Mouse (Mus musculus): ENCODE data around the gene Eva1c. TPM values are rescaled to one million over a fixed set of nuclear protein-coding genes. Genes with fewer than 3 reads are reported as not detected.

Eva1c gene
- polyA plus RNA-seq, 1 experiment from 2014 or later = 3.6 TPM

DNA sequence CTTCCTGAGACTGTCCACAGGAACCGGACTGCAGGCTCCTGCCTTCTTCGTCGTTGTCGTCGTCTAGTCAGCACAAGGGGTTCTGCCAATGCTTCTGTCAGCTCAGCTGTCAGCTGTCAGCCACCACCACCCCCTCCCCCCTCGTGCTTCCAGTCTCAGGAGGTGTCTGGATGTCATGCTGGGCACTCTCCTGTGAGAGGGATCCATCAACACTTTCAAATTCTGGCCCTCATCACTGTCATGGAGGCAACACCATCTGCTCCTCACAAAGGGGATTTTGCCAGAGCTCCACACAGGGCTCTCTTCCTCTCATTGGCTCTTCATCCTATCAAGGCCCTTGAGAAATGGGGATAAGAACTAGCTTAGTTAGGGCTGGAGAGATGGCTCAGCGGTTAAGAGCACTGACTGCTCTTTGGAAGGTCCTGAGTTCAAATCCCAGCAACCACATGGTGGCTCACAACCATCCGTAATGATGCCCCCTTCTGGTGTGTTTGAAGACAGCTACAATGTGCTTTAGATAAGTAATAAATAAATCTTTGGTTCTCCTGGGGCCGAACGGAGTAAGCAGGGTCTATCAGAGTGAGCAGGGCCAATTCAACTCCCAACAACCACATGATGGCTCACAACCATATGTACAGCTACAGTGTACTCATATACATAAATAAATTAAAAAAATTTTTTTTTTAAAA, 95.1 kb downstream of the Eva1c start:
- 24% methylated on average over 10 of the region's 10 CpGs for WGBS
- no peaks in the 10 kb centered on the region; the same call in 1 of the 2 replicates for H3K9me3 ChIP-seq
- H3K27ac ChIP-seq (replicated peaks) = peak overlapping the region; percentile 44; the same call in 1 of the 2 replicates
- H3K36me3 ChIP-seq = peaks cover 8% of the 10 kb centered on the region
- peak overlapping the region; percentile 14; the same call in 1 of the 2 replicates for H3K4me2 ChIP-seq
- peaks cover 23% of the 10 kb centered on the region; the same call in 1 of the 2 replicates for H3K27me3 ChIP-seq (replicated peaks)
- peak; percentile 75; the same call in 1 of the 2 replicates for ATAC-seq (ENCODE audit: extremely low read depth, insufficient number of reproducible peaks, low FRiP score, low TSS enrichment)
- H3K4me1 ChIP-seq = peaks cover 18% of the 10 kb centered on the region
- no peak overlapping the region for H3K4me3 ChIP-seq
- no peak overlapping the region for H3K9ac ChIP-seq

DNA sequence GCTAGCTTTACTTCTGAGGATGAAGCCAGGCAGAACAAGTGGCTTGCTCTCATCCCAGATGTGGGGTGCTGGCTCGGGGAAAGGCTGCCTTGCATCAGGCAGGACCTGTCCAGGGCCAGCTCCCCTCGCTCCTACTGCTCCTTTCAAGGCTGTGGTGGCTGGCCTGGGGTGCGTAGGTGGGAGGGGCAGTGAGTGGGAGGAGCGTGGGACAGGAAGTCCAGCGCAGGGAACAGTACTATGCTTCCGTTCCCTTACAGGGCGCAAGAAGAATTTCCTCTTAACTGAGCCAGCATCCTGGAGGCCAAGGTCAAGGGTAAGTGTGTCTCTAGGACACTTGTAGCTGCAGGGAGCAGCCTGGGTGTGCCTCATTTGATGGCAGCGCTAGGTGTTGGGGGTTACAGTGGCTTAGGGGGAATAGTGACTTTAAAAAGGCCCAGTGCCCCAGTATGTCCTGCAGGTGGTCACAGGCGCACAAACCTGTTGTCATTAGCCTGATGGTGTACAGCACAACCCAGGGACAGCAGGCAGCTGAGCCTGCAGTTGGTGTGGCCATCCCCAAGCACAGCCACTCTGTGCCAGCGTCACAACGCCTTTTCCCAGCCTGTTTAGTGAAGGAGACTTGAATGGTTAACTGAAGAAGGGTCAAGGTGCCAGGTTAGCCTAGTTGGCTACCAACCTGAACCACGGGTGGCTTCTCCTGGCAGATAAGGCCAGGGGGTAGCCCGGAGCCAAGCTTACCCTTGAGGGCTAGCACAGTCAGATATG, 98.3 kb downstream of the Eva1c start:
- no peak overlapping the region for H3K4me3 ChIP-seq
- H3K9me3 ChIP-seq = no peaks in the 10 kb centered on the region
- H3K9ac ChIP-seq = no peak overlapping the region
- 0 out of 2 replicates have a peak overlapping the region, but pooled peaks have one; percentile 3 for H3K4me2 ChIP-seq
- H3K27me3 ChIP-seq (replicated peaks) = no peaks in the 10 kb centered on the region
- peak overlapping the region; percentile 46 for H3K27ac ChIP-seq (replicated peaks)
- peaks cover 36% of the 10 kb centered on the region for H3K36me3 ChIP-seq
- peaks cover 18% of the 10 kb centered on the region for H3K4me1 ChIP-seq
- no peak for ATAC-seq (ENCODE audit: extremely low read depth, insufficient number of reproducible peaks, low FRiP score, low TSS enrichment)
- 75% methylated on average over 13 of the region's 13 CpGs for WGBS

DNA sequence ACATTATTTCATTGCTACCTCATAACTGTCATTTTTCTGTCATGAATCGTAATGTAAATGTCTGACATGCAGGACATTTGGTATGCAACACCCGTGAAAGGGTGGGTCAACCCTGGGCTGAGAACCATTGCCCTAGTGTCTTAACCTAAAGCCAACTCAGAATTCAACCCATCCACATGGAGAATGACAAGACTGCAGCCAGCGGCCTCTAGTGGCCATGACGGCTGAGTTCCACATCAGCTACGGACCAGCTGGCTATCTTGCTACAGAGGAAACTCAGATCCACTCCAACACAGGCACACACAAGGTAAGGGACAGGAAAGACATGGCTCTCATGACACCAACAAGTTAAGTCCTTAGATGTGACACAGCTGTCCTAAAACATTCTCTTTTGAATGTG, 98.9 kb downstream of the Eva1c start:
- no peak overlapping the region for H3K4me2 ChIP-seq
- no peaks in the 10 kb centered on the region for H3K27me3 ChIP-seq (replicated peaks)
- H3K36me3 ChIP-seq = peaks cover 42% of the 10 kb centered on the region
- H3K4me1 ChIP-seq = peaks cover 18% of the 10 kb centered on the region
- peak overlapping the region; percentile 46; the same call in 1 of the 2 replicates for H3K27ac ChIP-seq (replicated peaks)
- H3K4me3 ChIP-seq = no peak overlapping the region
- H3K9ac ChIP-seq = no peak overlapping the region
- no peak for ATAC-seq (ENCODE audit: extremely low read depth, insufficient number of reproducible peaks, low FRiP score, low TSS enrichment)
- 21% methylated on average over 5 of the region's 5 CpGs for WGBS
- no peaks in the 10 kb centered on the region for H3K9me3 ChIP-seq

DNA sequence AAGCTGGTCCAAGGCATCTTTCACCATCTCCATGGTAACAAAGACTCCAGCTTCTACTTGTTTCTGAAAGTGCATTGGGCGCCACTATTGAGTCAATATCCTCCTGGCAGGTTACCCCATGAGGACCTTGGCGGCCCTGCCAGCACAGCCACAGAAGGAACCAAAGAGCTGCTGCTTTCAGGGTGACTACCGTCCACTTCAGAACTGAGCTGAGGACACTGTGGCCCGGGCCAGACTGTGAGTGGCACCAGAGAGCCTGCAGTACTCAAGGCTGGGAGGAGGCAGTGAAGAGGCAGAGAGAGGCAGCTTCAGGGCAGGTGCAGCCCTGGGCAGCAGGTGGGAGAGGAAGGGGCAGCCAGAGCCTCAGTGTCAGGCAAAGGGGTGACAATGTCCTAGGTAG, 100.9 kb downstream of the Eva1c start:
- 77% methylated on average over 4 of the region's 4 CpGs for WGBS

DNA sequence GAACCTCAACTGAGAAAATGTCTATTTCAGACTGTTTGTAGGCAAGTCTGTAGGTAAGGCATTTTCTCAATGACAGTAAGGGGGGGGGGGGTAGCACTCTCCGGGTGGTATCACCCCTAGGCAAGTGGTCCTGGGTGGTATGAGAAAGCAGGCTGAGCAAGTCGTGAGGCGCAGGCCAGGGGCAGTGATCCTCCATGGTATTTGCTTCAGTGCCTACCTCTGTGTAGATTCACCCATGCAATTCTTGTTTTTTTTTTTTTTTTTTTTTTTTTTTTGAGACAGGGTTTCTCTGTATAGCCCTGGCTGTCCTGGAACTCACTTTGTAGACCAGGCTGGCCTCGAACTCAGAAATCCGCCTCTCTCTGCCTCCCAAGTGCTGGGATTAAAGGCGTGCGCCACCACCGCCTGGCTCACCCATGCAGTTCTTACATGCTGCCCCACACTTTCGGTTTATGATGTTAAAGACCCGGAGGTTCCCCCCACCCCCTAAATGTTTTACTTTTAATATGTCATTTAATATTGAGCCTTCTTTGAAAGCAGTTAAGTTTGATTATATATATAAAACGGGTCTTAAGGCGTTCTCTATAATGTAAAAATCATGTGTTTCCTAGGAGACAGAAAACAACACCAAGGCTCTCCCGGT, 107.1 kb downstream of the Eva1c start:
- Histone ChIP-seq H3K27ac (replicated peaks) (peak overlapping the region; percentile 81), H3K9ac (peak overlapping the region; percentile 83), H3K9me3 (no peaks in the 10 kb centered on the region), H3K27me3 (replicated peaks) (no peaks in the 10 kb centered on the region), H3K36me3 (peaks cover 32% of the 10 kb centered on the region), H3K4me1 (peaks cover 9% of the 10 kb centered on the region; the same call in 1 of the 2 replicates), H3K4me3 (peak overlapping the region; percentile 81), H3K4me2 (peak overlapping the region; percentile 86)
- whole genome bisulfite sequencing = 24% methylated on average over 13 of the region's 13 CpGs
- ATAC-seq (ENCODE audit: extremely low read depth, insufficient number of reproducible peaks, low FRiP score, low TSS enrichment) = no peak

More for the DNA sequence above, 100.9 kb downstream of the Eva1c start:
- no peak overlapping the region for H3K27ac ChIP-seq (replicated peaks)
- H3K9ac ChIP-seq = no peak overlapping the region
- H3K36me3 ChIP-seq = peaks cover 44% of the 10 kb centered on the region
- H3K4me1 ChIP-seq = peaks cover 10% of the 10 kb centered on the region; the same call in 1 of the 2 replicates
- no peak for ATAC-seq (ENCODE audit: extremely low read depth, insufficient number of reproducible peaks, low FRiP score, low TSS enrichment)
- no peak overlapping the region for H3K4me3 ChIP-seq
- H3K9me3 ChIP-seq = no peaks in the 10 kb centered on the region
- H3K27me3 ChIP-seq (replicated peaks) = no peaks in the 10 kb centered on the region
- H3K4me2 ChIP-seq = no peak overlapping the region

DNA sequence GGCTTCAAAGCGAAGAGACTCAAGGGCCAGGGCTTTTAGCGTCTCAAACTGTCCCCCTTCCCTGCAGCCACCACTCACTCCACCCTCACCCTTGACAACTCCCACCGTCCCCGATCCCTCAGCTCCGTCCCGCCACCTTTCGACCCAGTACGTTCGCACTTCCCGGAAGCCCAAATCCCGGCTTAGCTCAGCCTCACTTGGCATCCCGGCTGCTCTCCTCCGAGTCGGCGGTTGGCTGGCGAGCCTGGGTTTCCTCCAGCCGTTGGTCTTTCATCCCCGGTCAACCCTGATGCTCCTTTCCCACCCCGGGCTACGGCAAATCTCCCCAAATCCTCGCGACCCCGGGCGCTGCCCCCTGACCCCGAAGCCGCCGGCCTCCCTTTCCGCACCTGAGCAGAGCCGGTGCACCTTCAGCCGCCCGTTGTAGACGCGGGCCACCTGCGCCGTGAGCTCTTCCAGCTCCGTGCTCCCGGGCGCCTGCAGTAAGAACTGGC, 107.7 kb downstream of the Eva1c start:
- 1% methylated on average over 38 of the region's 38 CpGs for WGBS
- Histone ChIP-seq H3K9ac (peak overlapping the region; percentile 83), H3K36me3 (peaks cover 29% of the 10 kb centered on the region), H3K4me1 (peaks cover 9% of the 10 kb centered on the region; the same call in 1 of the 2 replicates), H3K4me3 (peak overlapping the region; percentile 81), H3K4me2 (peak overlapping the region; percentile 86), H3K27me3 (replicated peaks) (no peaks in the 10 kb centered on the region), H3K27ac (replicated peaks) (peak overlapping the region; percentile 81), H3K9me3 (no peaks in the 10 kb centered on the region)
- ATAC-seq (ENCODE audit: extremely low read depth, insufficient number of reproducible peaks, low FRiP score, low TSS enrichment) = no peak

DNA sequence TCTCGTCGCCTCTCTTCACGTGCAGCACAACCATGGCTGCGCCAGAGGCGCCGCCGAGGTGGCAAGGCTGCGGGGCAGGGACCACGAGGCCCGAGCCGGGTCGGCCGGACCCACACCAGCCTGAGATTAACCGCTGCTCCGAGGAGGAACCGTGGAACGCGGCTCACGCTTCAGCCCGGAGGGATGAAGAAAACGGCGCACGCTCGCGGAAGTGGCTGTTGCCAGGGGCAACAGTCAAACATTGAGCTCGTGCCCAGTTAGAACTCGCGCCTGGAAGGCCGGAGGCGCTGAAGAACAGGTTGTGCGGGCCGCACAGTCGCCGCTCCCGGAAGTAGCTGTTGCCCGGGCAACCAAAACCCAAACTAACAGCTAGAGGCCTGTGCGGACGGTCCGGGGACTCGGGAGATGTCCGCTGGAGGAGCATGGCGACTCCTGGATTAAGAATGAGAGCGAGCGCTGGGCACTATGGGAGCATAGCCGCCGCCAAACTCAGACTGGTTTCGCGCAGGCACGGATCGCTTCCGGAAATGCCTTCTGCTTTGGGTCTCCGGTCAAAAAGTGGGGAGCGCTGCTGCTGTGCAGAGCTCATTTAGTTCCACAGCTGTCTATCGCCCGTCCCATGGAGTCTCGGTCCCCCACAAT, 108.3 kb downstream of the Eva1c start, which contains the start of gene Cfap298:
Gene Cfap298 (minus strand): TSS at position 428 of the 642 bp plus-strand sequence.
- Histone ChIP-seq H3K36me3 (peaks cover 24% of the 10 kb centered on the region), H3K9me3 (no peaks in the 10 kb centered on the region), H3K27me3 (replicated peaks) (no peaks in the 10 kb centered on the region), H3K9ac (peak within 1 kb of the TSS; percentile 83), H3K27ac (replicated peaks) (peak within 1 kb of the TSS; percentile 81), H3K4me1 (peaks cover 9% of the 10 kb centered on the region; the same call in 1 of the 2 replicates), H3K4me2 (peak within 1 kb of the TSS; percentile 86), H3K4me3 (peak within 1 kb of the TSS; percentile 81)
- 0% methylated on average over 56 of the region's 56 CpGs for WGBS
- peak; percentile 89 for ATAC-seq (ENCODE audit: extremely low read depth, insufficient number of reproducible peaks, low FRiP score, low TSS enrichment)

DNA sequence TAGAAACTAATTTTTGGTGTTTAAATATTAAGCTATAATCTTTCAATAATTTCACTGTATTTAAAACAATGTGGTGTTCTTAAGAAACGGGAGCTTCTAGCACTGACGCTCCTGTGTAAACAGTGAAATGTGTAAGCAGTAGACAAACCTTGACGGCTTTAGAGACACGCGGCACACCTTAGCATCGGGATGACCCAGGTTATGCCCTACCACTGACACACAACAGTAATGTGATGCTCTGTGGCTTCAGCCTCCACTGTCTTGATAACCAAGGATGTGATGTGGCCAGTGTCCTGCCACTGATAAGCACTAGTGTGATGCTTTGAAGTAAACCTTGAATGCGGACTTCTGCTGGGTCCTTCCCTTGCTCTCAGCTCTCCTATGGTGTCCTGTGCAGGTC, 114.7 kb downstream of the Eva1c start:
- H3K4me3 ChIP-seq = no peak overlapping the region
- no peaks in the 10 kb centered on the region for H3K4me1 ChIP-seq
- no peaks in the 10 kb centered on the region for H3K9me3 ChIP-seq
- no peak overlapping the region for H3K4me2 ChIP-seq
- H3K27me3 ChIP-seq (replicated peaks) = no peaks in the 10 kb centered on the region
- 85% methylated on average over 7 of the region's 7 CpGs for WGBS
- ATAC-seq (ENCODE audit: extremely low read depth, insufficient number of reproducible peaks, low FRiP score, low TSS enrichment) = no peak
- H3K27ac ChIP-seq (replicated peaks) = no peak overlapping the region
- H3K36me3 ChIP-seq = peaks cover 52% of the 10 kb centered on the region
- H3K9ac ChIP-seq = no peak overlapping the region

DNA sequence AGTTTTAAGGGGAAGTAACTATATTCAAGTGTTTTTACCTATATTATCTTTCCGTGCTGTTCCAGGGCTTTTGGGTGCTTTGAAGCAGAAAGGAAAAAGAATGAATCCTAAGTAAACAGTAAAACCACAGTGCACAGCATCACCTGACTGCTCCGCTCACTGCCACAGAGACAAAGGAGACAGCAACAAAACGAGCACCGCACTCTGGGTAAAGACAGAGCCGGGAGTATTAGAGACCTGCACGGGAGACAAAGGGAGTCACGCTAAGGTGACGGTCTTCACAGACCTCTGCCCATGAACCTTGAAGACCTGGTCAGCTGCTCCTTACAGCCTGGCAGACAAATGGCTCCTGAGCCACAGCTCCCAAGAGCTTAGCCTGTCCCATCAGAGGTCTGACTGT, 120.5 kb downstream of the Eva1c start:
- peaks cover 8% of the 10 kb centered on the region; the same call in 1 of the 2 replicates for H3K4me1 ChIP-seq
- H3K4me2 ChIP-seq = no peak overlapping the region
- WGBS = 87% methylated on average over 8 of the region's 8 CpGs
- H3K27ac ChIP-seq (replicated peaks) = no peak overlapping the region
- no peaks in the 10 kb centered on the region for H3K9me3 ChIP-seq
- no peaks in the 10 kb centered on the region for H3K27me3 ChIP-seq (replicated peaks)
- H3K36me3 ChIP-seq = peaks cover 58% of the 10 kb centered on the region
- ATAC-seq (ENCODE audit: extremely low read depth, insufficient number of reproducible peaks, low FRiP score, low TSS enrichment) = no peak
- H3K9ac ChIP-seq = no peak overlapping the region
- H3K4me3 ChIP-seq = no peak overlapping the region

DNA sequence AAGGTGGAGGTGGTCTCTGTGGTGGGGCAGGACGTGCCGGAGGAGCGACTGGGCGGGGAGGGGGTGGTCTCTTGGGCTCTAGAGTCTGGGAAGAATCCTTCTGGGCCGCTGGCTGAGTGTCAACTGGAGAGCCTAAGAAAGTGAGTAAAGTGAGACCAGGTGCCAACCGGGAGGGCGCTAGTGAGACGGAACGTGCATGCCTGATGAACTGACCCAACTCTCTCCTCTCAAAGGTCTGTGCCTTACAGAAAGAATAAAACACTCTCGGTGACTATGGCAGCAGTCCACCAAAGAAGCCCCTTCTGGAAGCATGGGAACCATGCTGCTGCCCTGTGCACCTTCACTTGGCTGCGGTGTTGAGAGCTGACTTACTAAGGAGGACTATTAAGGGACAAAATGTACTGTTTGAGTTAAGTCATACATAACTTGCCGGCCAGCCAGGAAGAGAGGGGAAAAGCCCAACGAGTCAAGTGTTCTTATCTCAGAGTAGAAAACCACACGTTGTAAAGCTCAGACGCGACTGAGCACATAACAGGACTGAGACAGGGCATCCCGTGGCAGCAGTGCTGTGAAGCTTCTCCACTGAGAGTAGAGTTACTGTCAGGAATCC, 123.9 kb downstream of the Eva1c start:
- no peak overlapping the region for H3K4me3 ChIP-seq
- H3K27me3 ChIP-seq (replicated peaks) = no peaks in the 10 kb centered on the region
- H3K4me1 ChIP-seq = peaks cover 11% of the 10 kb centered on the region; the same call in 1 of the 2 replicates
- no peaks in the 10 kb centered on the region for H3K9me3 ChIP-seq
- no peak overlapping the region for H3K4me2 ChIP-seq
- H3K27ac ChIP-seq (replicated peaks) = no peak overlapping the region
- 37% methylated on average over 17 of the region's 17 CpGs for WGBS
- H3K36me3 ChIP-seq = peaks cover 41% of the 10 kb centered on the region
- no peak overlapping the region for H3K9ac ChIP-seq
- ATAC-seq (ENCODE audit: extremely low read depth, insufficient number of reproducible peaks, low FRiP score, low TSS enrichment) = no peak

Measured in heart, embryonic 13.5 days (tissue).